15 mouse cellular contexts compared by ENCODE assay signal in genomic region chr2:3796543-3796942, GRCm38 (mm10).
"Had no signal": no experiment of that assay in that cellular context is flagged by ENCODE, and none has a peak within 500 bp of the region (broad histone marks: within the 10 kb centered on the region; RNA-seq: fewer than 3 reads in every experiment).

No protein-coding gene starts in this region.

- DNase-seq: kidney, adult 11 months; kidney, adult 8-10 months; kidney, postnatal 14 days; layer of hippocampus, adult 9-11 months; liver, embryonic 13.5 days; lung, adult 2 months; lung, postnatal 14 days; lung, postnatal 4 days; thymus, adult 18-20 months; thymus, postnatal 36 days had no signal

- H3K27ac ChIP-seq: kidney, embryonic 15.5 days; left cerebral cortex, adult 2 months; liver, embryonic 13.5 days; midbrain, embryonic 12.5 days; neural tube, embryonic 12.5 days; neural tube, embryonic 15.5 days had no signal

- H3K4me3 ChIP-seq: kidney, embryonic 15.5 days; left cerebral cortex, adult 2 months; liver, embryonic 13.5 days; midbrain, embryonic 12.5 days; neural tube, embryonic 12.5 days; neural tube, embryonic 15.5 days had no signal

- H3K4me1 ChIP-seq: midbrain, embryonic 12.5 days had no signal
